Mouse (Mus musculus) heart, postnatal 14 days (tissue): ENCODE measurements around the gene Gm45902. TPM values are rescaled to one million over a fixed set of nuclear protein-coding genes. Genes with fewer than 3 reads are reported as not detected.

Source experiments
- DNase-seq, 2 experiments: peaks; one replicate each; pipeline ENCODE4 v3.0.0; 2021 to 2022
- intact Hi-C: fragments of 180-260 bp; cut with DNase I; formaldehyde crosslinking; loops from one replicate; pipeline ENCODE4 v1.15.1; 2025
- long read RNA-seq, 2 experiments: library from polyadenylated mRNA; stranded (forward); transcript quantifications; one replicate each; pipeline ENCODE4 v2.0.0; 2021
- total RNA-seq, 2 experiments: library from RNA; stranded (reverse); gene quantifications; 2 replicates each; pipeline ENCODE4 v1.2.3; 2021

The Gm45902 gene
- 1 to 10 TPM; 1.4 to 2.0 TPM for total RNA-seq
- long read RNA-seq, experiment 1, partial matches to known transcripts = 1 of 2 reads
- long read RNA-seq, experiment 1, other reads (novel, unspliced or antisense) = 0 of 2 reads
- long read RNA-seq, experiment 2 = 0 reads

DNA sequence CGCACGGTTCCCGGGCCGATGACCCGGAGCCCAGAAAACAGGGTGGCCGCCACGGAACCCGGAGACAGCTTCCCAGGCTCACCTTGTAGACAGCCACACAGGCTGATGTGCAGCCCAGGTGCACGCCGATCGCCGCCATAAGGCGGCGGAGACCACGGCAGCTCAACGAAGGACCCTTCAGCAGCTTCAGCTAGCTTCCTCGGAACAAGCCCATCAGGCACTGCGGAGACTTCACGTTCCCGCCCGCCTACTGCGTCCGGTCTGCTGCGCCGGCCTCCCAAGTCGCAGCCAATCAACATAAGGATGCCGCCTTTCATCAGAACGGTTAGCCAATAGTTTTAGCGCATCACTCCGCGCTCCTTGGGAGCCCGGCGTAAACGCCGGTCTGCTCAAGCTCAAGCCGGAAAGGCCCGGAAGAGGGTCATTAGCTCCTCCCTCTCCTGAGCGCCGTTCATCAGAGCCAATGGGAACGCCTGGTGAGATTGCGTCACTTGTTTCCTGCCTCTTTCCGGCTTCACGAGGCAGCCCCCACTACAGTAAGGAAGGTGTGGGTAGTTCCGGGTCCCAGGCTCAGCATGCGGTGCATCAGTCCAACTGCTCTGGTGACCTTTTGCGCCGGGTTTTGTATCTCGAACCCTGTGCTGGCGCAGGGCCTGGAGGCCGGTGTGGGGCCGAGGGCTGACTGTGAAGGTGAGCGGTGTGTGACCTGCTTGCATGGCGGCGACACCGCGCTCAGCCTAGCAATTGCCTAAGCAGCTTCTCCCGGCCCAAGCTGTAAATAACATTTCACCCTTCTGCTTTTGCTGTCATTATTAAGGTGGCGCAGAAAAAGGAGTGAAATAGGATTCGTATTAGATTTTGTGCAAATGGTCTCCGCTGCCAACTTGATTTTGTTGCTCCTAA is at the start of gene Gm45902, which contains the start of the genes Hspa14 and Cdnf:
TSS of gene Gm45902 (minus strand) at position 239 of the 903 bp plus-strand sequence.
TSS of gene Hspa14 (minus strand) at position 263 of the 903 bp plus-strand sequence.
TSS of gene Cdnf (plus strand) at position 479 of the 903 bp plus-strand sequence.
- intact Hi-C loops = loop anchor here (5.0 to 10.0 kb wide), 3 partner anchors 36 to 178 kb away; partner anchors contain the start of genes Acbd7, Dclre1c, Meig1 and Rpp38
- peak; percentile 92 to 95 for DNase-seq

GRCm38 (mm10) chr2:3546588-3546987 is 34.0 kb upstream of the Gm45902 start:
- peak; percentile 51 to 69 for DNase-seq
- intact Hi-C loops = loop anchor here (1.0 to 10.0 kb wide), 3 partner anchors 223 to 948 kb away; no protein-coding TSS in a partner anchor

- intact Hi-C loops = loop anchor here (1.0 to 10.0 kb wide), 3 partner anchors 223 to 949 kb away; no protein-coding TSS in a partner anchor
- no peak for DNase-seq
These were observed 33.5 kb upstream of the Gm45902 start for GRCm38 (mm10) chr2:3546055-3546454.

- intact Hi-C loops = loop anchor here (10.0 kb wide), 1 partner anchor 953 kb away; no protein-coding TSS in a partner anchor
These were observed 28.9 kb upstream of the Gm45902 start for GRCm38 (mm10) chr2:3541307-3542079.

GRCm38 (mm10) chr2:3526288-3526687 is 13.7 kb upstream of the Gm45902 start:
- no peak for DNase-seq

More at GRCm38 (mm10) chr2:3541307-3542079, 28.9 kb upstream of the Gm45902 start:
- DNase-seq = no peak

DNA sequence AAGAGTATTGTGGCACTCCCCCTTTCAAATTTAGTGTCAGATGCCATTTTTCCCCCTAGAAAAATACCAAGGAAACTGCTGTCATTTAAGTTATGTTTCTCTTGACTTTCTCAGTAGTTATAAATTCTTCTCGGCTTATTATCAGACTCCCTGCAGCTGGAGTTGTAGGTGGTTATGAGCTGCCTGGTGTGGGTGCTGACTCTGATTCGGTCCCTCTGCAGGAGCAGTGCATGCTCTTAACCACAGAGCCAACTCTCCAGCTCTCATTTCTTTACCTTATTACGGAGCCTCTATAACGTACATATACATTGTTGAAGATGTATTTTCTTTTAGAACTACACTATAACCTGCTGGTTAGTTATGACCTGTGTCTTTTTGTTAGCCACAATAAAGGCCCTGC is 10.0 kb upstream of the Gm45902 start:
- no peak for DNase-seq

More at GRCm38 (mm10) chr2:3526288-3526687, 13.7 kb upstream of the Gm45902 start:
- intact Hi-C loops = no loop called here

GRCm38 (mm10) chr2:3512076-3512475 is 514 bp downstream of the Gm45902 start:
- intact Hi-C loops = loop anchor here (5.0 to 10.0 kb wide), 3 partner anchors 35 to 177 kb away; partner anchors contain the start of genes Acbd7, Dclre1c, Meig1 and Rpp38
- DNase-seq = peak; percentile 4 to 23

More for the DNA sequence above, 10.0 kb upstream of the Gm45902 start:
- intact Hi-C loops = no loop called here

- intact Hi-C loops = no loop called here
- DNase-seq = no peak
These were observed 11.7 kb downstream of the Gm45902 start for GRCm38 (mm10) chr2:3500886-3501285.

DNA sequence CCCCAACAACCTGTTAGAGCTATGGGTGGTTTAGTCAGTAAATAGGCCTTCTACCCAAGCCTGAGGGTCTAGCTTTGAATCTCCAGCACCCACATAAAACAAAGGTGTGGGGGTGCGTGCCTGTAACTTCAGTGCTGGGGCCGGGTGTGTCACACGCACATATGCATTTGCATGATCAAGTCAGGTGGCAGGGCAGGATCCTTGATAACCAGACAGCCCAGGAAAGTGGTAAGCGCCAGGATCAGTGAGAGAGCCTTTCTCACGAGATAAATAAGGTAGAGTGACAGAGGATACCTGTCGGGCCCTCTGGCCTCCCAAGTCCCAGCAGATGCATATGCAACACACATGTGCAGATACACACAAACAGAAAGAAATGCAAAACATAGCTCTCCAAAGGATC is 13.0 kb downstream of the Gm45902 start:
- intact Hi-C loops = no loop called here

DNA sequence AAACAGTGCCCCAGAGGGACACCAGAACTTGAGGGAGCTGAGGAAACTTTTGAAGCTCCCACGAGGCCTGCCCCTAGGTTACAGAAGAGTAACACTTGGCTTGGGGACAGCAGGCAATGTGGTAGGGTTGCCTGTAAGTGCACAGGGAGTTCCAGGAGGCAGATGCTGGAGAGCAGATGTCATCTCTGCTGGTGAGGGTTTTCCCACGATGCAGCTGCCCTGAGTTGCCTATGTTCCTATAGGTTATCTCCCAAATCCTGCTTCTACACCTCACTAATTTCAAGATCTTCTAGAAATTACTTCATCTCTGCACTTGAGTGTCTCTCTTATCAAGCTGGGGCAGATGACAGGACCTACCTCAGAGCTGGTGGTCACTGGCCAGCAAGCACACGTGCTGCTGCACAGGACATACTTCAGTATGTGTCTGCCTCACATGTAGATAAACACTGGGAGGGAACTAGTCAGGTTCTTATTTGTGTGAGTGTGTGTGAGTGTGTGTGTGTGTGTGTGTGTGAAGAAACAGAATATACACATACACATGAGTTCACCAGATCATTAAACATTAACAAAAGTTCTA is 18.7 kb downstream of the Gm45902 start:
- DNase-seq = no peak
- intact Hi-C loops = no loop called here

More for the DNA sequence above, 13.0 kb downstream of the Gm45902 start:
- DNase-seq = no peak

GRCm38 (mm10) chr2:3489816-3490215 is 22.8 kb downstream of the Gm45902 start:
- intact Hi-C loops = no loop called here
- no peak for DNase-seq

DNA sequence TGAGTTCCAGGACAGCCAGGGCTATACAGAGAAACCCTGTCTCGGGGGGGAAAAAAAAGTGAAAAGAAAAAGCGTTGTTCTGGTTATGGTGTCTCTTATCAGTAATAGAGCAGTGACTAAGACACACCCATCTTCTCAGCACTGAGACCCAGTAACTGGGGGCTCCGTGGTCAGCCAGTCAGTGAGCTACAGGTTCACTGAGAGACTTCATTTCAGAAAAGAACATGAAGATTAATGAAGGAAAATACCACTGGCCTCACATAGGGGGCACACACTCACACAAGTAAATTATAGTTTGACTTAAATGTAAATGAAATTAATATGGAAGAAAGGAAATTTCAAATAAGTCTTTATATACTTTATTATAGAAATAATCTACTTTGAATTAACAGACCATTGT is 32.4 kb downstream of the Gm45902 start:
- intact Hi-C loops = no loop called here

GRCm38 (mm10) chr2:3475746-3476251 is 36.8 kb downstream of the Gm45902 start:
- DNase-seq = no peak
- intact Hi-C loops = loop anchor here (5.0 kb wide), 1 partner anchor 37 kb away; the partner anchor contains the start of genes Cdnf, Gm45902 and Hspa14

More for the DNA sequence above, 32.4 kb downstream of the Gm45902 start:
- DNase-seq = no peak

DNA sequence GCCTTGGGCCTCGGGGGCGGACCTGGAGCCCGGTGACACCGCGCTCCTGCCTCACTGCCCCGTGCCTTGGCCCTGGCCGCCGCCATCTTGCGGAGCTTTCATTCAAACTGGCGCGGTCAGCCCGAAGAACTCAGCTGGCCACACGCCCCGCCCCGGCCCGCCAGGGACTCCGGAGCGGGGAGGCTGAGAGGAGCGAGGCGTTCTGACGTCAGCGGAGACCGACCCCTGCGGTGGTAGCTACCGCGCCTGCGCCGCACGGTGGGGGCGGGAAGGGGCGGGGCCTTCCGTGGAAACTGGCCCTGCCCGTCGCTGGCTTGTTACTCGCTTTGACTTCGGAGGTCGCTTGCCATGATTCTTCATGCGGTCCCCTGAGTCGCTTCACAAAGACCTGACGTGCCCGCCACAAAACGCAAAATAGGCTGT is 37.7 kb downstream of the Gm45902 start, which contains the start of gene Suv39h2:
TSS of gene Suv39h2 (minus strand) at position 171 of the 423 bp plus-strand sequence.
- intact Hi-C loops = loop anchor here (5.0 kb wide), 1 partner anchor 37 kb away; the partner anchor contains the start of genes Cdnf, Gm45902 and Hspa14

DNA sequence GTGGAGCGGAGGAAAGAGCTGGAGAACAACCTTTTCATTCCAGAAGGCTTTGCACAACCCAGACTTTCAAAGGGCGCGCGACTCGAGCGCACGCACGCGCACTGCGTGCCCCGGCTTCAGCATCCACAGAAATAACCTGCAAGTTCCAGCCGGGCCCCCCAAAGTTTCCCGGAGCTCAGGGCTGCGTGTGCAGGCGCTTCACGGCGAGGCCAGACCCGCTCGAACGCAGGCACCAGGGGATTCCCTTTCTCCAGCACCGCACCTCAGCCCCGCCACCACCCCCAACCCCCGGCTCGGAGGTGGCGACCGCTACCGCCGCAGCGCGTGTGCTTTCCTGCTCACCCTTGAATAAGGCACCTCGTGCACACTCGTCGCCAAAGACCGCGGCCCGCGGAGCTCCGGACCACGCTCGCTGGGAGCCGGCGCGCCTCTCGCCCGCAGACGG is 38.2 kb downstream of the Gm45902 start:
- intact Hi-C loops = no loop called here
- DNase-seq = peak; percentile 62 to 67

More for the DNA sequence above, 37.7 kb downstream of the Gm45902 start, which contains the start of gene Suv39h2:
- peak; percentile 99 for DNase-seq

- intact Hi-C loops = no loop called here
- no peak for DNase-seq
These were observed 38.7 kb downstream of the Gm45902 start for GRCm38 (mm10) chr2:3473891-3474290.

- intact Hi-C loops = no loop called here
- no peak for DNase-seq
These were observed 56.0 kb downstream of the Gm45902 start for GRCm38 (mm10) chr2:3456590-3456989.
